Mouse (Mus musculus) cortical plate, adult 2 months (tissue): ENCODE data around the gene Tspan14. TPM values are rescaled to one million over a fixed set of nuclear protein-coding genes. Genes with fewer than 3 reads are reported as not detected.

Source experiments
- H3K27ac ChIP-seq: fragments of 200-500 bp; 2 replicates; pipeline ENCODE4 v1.5.1; 2012; ENCODE audit warnings: low read length, control low read depth, inconsistent platforms; ENCODE audit not compliant: insufficient read depth
- H3K4me1 ChIP-seq: fragments of 200-500 bp; 2 replicates; pipeline ENCODE4 v1.6.1; 2011; ENCODE audit warnings: low read length; ENCODE audit not compliant: control insufficient read depth, insufficient read depth
- H3K4me3 ChIP-seq: fragments of 200-500 bp; 2 replicates; pipeline ENCODE4 v1.5.1; 2011; ENCODE audit warnings: mild to moderate bottlenecking, low read length, control low read depth; ENCODE audit not compliant: insufficient read depth
- CTCF ChIP-seq: fragments of 200-500 bp; IDR thresholded peaks from 2 replicates; pipeline ENCODE4 v1.5.1; 2011; ENCODE audit warnings: mild to moderate bottlenecking, control low read depth, low read length; ENCODE audit not compliant: insufficient read depth; ENCODE audit errors: extremely low read depth
- POLR2A ChIP-seq: fragments of 200-500 bp; IDR thresholded peaks from 2 replicates; pipeline ENCODE4 v1.6.1; 2011; ENCODE audit warnings: mild to moderate bottlenecking, low read length, control low read depth; ENCODE audit not compliant: insufficient read depth; ENCODE audit errors: extremely low read depth
- polyA plus RNA-seq: library from polyadenylated mRNA; depleted of rRNA; stranded (reverse); fragments of >200 nt; gene quantifications from 2 replicates; pipeline ENCODE4 v1.2.3, GENCODE M21; 2012

Gene Tspan14
- polyA plus RNA-seq, 1 experiment, result 61.0 TPM

- TF ChIP-seq POLR2A, result no peak
- TF ChIP-seq CTCF, result no peak
- H3K4me1 ChIP-seq, result no peaks in the 10 kb centered on the region
- H3K27ac ChIP-seq, result no peak overlapping the region
These were observed 57.8 kb downstream of the Tspan14 start for GRCm38 (mm10) chr14:40908763-40909162.

GRCm38 (mm10) chr14:40906770-40907169, 59.8 kb downstream of the Tspan14 start:
- Histone ChIP-seq H3K27ac (no peak overlapping the region), H3K4me1 (no peaks in the 10 kb centered on the region), H3K4me3 (no peak overlapping the region)
- TF ChIP-seq POLR2A (no peak), CTCF (no peak)

More at GRCm38 (mm10) chr14:40908763-40909162, 57.8 kb downstream of the Tspan14 start:
- H3K4me3 ChIP-seq, result no peak overlapping the region

DNA sequence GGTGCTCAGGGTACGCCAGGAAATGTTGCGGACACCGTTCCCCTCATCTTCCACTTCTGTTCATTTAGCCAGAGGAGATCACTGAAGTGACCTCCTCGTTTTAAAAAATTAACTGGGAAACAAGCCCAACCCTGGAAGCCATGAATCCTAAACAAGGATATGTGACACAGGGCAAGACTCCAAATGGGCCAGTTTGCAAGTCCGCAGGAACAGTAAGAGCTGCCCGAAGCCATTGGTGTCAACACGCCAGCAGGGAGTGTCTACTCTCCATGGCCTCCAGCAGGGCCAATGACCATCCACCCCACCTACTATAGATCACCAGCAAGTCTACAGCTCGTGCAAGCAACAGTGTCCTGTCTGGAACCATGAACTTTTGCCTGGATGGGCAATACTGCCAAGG, 60.8 kb downstream of the Tspan14 start:
- no peak for TF ChIP-seq CTCF
- TF ChIP-seq POLR2A, result no peak

GRCm38 (mm10) chr14:40902307-40903055, 64.1 kb downstream of the Tspan14 start:
- no peak for TF ChIP-seq POLR2A
- TF ChIP-seq CTCF, result no peak
- Histone ChIP-seq H3K27ac (no peak overlapping the region), H3K4me1 (no peaks in the 10 kb centered on the region), H3K4me3 (no peak overlapping the region)

More for the DNA sequence above, 60.8 kb downstream of the Tspan14 start:
- Histone ChIP-seq H3K27ac (no peak overlapping the region), H3K4me1 (no peaks in the 10 kb centered on the region), H3K4me3 (no peak overlapping the region)

DNA sequence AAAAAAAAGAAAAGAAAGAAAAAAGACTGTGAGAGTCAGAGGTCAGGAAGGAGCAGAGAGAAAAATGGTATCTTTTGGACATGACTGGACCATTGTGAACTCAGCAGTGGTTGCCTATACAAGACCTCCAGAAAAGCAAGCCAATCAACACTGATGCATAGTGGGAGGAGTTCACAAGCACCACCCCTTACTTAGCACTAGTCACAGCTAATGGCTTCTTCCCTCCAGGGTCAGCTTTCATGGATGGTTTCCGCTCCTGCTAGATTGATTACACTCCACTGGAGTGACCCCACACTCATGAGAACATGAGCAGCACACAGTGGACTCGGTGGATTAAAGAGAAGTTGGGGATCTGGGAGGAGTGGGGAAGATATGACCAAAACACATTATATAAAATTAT, 66.3 kb downstream of the Tspan14 start:
- no peak overlapping the region for H3K27ac ChIP-seq
- H3K4me1 ChIP-seq, result no peaks in the 10 kb centered on the region
- no peak for TF ChIP-seq CTCF
- TF ChIP-seq POLR2A, result no peak
- H3K4me3 ChIP-seq, result no peak overlapping the region

- Histone ChIP-seq H3K4me3 (no peak overlapping the region), H3K27ac (no peak overlapping the region), H3K4me1 (no peaks in the 10 kb centered on the region)
- TF ChIP-seq CTCF, result no peak
- TF ChIP-seq POLR2A, result no peak
These were observed 68.7 kb downstream of the Tspan14 start for GRCm38 (mm10) chr14:40897916-40898315.

DNA sequence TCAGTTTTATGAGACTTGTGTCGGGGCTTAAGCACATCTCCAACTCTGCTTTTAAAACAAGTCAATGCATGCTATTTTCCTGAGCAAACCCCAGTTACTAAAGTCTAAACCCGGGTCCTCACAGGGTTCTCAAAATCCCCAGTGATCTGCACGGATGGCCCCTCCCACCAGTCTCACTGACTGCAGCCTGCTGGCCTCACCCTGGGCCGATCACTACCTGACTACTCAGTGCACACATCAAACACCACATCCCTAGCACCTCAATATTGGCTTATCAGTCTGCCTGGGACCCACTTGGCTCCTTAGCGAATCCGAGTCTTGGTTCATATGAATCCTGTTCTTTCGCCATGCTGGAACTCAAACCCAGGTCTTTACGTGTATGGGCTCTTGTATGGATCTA, 70.9 kb downstream of the Tspan14 start:
- Histone ChIP-seq H3K4me3 (no peak overlapping the region), H3K27ac (no peak overlapping the region), H3K4me1 (no peaks in the 10 kb centered on the region)
- TF ChIP-seq CTCF (no peak), POLR2A (no peak)

- Histone ChIP-seq H3K4me1 (no peaks in the 10 kb centered on the region), H3K27ac (no peak overlapping the region), H3K4me3 (peak overlapping the region; percentile 14)
- TF ChIP-seq CTCF (peak; percentile 86), POLR2A (no peak)
These were observed 71.9 kb downstream of the Tspan14 start for GRCm38 (mm10) chr14:40894576-40895247.

DNA sequence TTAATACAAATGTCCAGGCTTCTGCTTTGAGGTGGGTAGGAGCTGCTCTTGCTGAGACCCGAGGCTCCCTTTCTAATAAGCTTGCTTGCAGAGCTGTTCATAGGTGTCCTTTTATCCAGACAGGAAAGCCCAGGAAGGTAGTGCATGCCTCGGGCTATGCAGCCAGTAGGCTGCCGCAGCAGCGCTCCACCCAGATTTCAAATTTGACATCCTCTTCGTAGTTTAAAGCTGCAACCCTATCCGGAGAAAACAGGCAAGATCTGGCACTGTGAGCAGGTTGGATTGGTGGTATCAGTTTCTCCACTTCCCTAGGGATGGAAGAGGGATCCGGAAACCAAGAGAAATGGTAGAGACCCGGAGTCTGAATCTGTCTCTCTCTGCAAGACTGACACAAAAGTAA, 72.7 kb downstream of the Tspan14 start:
- Histone ChIP-seq H3K4me3 (no peak overlapping the region), H3K4me1 (no peaks in the 10 kb centered on the region), H3K27ac (no peak overlapping the region)
- TF ChIP-seq POLR2A (no peak), CTCF (no peak)

DNA sequence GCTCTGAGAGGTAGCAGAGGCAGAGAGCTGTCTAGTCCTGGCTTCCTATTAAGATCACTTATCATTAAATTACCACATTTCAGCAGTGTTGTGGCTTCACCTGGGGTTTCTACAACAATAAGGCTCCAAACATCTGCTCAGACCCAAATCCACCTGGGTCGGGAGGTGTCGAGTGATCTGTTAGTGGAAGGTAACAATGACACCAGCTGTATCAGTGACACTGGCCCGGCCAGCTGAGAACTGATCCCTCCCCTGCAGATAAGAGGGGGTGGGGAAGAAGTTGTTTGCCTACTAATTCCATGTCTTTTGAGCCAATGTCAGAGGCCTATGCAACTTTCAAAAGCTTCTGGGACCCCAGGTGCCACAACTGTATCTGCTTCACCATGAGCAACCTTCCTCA, 73.4 kb downstream of the Tspan14 start, which contains the start of gene Sh2d4b:
Sh2d4b (minus strand) TSS at position 71 of the 400 bp plus-strand sequence.
- no peak for TF ChIP-seq CTCF
- TF ChIP-seq POLR2A, result no peak
- no peak within 1 kb of the TSS for H3K4me3 ChIP-seq
- no peak within 1 kb of the TSS for H3K27ac ChIP-seq
- no peaks in the 10 kb centered on the region for H3K4me1 ChIP-seq

- H3K4me1 ChIP-seq, result no peaks in the 10 kb centered on the region
- no peak overlapping the region for H3K27ac ChIP-seq
- no peak for TF ChIP-seq POLR2A
- H3K4me3 ChIP-seq, result no peak overlapping the region
These were observed 74.2 kb downstream of the Tspan14 start for GRCm38 (mm10) chr14:40892326-40892825.
